Mouse (Mus musculus): ENCODE measurements around the gene Kcnip2.

The Kcnip2 gene

DNA sequence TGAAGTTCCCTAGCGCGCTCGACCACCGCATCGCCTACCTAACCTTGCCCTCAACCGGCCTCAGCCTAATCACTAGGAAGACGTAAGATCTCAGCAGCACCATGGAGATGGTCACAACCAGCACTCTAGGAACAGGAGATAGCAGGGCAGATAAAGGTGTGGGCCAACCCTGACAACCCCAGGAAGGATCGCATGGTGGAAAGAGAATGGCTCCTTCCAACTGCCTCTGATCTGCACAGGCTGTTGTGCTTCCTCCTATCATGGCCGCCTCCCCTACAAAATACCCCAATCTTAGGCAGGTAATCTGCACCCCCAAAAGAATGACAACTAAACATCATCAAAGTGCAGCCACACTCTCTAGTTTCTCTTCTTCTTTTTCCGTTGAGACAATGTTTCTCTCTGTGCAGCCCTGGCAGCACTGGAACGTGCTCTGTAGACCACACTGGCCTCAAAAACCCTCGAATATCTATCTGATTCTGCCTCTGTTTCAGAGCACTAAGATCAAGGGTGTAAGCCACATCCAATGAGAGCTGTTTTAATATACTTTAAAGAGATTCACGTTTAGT lies 35.4 kb downstream of the Kcnip2 start:
- no peak for DNase-seq (ENCODE audit: low spot score)

DNA sequence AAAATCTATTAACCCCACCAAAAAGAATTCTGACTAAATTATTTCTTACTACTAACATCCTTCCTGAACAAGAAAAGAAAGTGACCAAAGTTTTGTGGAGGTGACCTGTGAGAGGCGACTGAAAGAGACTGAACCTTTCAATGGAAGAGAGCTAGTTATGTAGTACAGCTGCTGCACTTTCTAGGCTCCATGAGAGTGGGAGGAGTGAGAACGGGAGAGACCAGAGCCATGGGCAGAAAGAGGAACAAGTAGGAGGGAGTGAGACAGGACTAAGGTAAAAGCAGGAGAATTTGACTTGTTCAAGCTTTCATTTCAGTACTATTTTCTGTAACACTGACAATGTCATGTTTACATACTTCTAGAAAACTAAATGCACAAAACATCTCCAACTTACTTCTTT lies 40.4 kb downstream of the Kcnip2 start:
- DNase-seq (ENCODE audit: low spot score) = no peak

DNA sequence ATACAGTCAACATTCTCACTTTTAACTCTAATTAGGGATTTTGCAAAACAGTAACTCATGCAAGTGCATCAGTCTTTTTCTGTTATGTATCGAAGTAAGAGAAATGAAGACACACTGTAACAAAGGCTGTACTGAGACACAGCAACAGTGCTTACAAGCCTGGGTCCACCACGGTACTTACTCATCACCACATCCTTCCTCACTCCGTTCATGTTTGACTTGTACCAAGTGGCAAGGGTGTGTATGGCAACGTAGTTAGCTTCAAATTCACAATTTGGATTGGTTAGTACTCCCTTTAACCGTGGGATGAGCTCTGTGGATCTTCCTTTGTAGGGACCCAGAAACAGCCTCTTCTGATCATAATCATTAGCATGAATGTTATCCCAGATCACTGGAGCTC lies 44.4 kb downstream of the Kcnip2 start:
- DNase-seq (ENCODE audit: low spot score) = no peak

DNA sequence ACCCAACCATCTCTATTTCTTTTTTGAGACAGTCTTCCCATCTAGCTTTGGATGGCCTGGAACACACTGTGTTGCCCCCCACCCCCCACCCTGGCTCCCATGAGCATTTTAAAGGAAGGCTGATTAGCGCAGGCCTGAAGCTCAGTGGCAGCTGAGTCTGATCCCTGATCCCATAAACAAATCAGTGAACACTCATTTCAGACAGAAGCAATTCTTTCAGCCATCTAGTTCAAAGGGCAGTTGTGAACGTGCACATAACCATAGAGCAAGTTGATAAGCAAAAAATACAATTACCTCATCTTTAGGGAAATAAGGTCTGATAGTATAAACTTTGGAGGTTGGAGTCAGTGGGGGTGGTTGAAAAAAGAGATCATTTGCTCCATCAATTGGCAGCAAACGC lies 55.1 kb downstream of the Kcnip2 start:
- no peak for DNase-seq (ENCODE audit: low spot score)

DNA sequence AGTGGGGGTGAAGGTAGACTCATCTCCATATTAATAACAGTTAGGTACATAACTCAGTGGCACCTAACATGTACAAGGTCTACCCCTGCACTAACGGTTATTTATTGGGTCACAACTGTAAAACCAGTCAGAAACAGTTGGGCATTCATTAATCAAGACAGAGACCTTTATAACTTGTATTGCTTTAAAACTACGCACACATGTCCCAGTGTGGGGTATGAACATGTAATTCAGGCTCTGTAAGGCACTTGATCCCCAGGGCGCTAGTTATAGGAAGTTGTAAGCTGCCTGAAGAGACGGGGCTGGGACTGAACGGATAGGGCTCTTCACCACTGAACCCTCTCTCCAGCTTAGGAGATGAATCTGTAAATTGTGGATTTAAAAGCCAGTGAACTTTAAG lies 57.2 kb downstream of the Kcnip2 start:
- DNase-seq (ENCODE audit: low spot score) = no peak

DNA sequence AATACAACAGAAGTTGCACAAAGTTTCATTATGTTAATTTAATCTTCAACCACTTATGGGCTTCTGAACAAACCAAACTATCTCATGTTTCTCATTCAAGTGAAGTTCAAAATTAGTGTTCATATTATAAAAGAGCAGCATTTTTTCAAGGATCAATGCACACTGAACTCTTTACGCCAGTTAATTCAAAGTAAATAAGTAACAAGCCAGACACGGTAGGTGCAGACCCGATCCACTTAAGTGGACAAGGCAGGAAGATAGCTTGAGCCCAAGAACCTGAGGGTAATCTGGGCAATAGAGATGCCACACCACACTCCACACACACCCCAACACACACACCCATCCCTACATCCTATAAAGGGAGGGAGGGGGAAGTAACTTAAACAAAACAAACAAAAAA lies 62.3 kb downstream of the Kcnip2 start:
- DNase-seq (ENCODE audit: low spot score) = no peak

DNA sequence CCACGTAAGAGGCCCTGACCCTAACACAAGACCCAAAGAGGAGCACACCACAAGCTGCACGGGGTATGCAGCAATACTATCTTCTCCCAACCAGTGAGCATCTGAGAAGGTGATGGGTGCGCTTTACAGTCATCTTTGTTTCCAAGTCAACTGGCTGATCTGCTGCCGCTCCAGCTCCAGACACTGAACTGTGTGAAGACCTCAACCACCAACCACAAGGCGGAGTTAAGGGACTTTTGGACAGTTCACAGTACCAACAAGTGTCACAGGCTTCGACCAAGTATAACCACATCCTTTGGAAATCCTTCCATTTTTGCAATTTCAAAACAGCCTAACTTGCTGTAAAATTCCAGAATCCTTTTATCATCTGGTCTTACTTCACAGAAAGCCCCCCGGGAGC lies 64.0 kb downstream of the Kcnip2 start:
- DNase-seq (ENCODE audit: low spot score) = no peak

DNA sequence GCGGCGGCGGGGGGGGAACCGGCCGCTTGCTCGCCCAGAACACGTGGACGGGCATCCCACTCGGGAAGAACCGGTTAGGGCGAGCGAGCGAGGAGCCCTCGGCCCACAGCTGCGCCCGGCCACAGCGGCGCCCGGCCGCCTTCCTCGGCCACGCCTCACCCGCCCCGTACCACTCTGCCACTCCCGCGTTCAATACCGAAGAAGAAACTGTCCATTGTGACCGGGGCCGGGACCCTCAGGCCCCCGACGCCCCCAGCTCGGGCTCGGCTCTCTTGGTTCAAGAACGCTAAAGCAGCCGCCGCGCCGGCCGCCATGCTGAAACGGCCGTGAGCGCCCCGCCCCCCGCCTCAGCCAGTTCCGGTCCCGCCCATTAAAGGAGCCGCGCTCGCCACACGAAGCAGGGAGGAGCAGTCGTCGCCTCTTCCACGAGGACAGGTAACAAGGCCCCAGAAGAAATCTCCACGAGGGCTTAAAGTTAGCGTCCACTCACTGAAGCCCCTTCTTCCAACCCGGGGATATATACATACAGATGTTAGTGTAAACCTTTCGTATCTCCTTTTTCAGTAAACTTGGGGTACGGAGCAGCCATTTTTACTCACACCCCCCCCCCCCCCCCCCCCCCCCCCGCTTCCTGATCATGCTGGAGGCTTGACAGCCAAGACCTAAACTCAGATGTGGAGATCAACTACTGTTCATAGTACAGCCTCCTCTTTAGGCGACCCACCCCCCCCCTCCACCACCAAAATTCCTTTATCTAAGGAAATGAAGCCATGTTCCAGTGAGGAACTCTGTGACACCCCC lies 66.4 kb downstream of the Kcnip2 start, which contains the start of gene Npm3:
Npm3 (minus strand) TSS at position 349 of the 801 bp plus-strand sequence.
- peak; percentile 91 for DNase-seq (ENCODE audit: low spot score)

DNA sequence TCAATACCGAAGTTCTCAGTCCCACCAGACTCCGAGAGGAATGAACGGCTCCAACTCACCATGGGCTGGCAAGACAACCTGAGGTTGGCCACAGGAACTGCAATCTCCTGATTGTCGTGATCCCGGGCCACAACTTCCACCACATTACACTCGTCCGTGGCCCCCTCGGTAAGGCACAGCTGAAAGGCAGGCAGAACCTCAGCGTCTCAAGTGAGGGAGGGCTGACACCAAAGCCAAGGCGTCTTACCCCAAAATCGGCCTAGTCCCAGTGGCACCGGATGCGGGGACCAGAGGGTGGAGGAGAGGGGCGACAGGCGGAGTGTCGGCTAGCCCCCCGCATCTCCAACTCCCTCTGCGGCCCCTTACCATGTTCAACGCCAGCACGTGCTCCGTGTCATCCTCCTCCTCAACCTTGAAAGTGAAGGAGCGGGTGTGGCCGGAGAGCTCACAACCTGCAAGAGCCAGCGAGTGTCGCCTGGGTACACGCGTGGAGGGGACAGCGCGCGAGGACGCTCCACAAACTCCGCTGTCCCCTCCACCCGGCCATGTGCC lies 67.1 kb downstream of the Kcnip2 start:
- peak; percentile 24 for DNase-seq (ENCODE audit: low spot score)

DNA sequence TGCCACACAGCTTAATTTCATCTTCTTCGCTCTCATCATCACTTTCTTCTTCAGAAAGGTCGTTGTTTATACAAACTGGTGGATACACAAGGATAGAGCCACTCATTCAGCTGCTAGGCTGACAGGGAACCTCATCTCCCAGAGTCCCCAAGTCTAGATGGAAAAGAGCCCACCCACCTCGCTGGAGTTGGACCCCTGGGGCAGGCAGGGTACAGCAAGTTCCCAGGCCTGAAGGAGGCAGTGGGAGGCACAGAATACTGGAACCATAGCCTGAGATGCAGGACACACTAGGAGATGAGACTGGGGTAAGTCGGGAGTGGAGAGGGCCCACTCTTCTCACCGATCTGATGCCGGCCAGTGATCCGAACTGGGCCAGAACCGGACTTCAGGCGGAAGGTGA lies 67.7 kb downstream of the Kcnip2 start:
- DNase-seq (ENCODE audit: low spot score) = no peak

DNA sequence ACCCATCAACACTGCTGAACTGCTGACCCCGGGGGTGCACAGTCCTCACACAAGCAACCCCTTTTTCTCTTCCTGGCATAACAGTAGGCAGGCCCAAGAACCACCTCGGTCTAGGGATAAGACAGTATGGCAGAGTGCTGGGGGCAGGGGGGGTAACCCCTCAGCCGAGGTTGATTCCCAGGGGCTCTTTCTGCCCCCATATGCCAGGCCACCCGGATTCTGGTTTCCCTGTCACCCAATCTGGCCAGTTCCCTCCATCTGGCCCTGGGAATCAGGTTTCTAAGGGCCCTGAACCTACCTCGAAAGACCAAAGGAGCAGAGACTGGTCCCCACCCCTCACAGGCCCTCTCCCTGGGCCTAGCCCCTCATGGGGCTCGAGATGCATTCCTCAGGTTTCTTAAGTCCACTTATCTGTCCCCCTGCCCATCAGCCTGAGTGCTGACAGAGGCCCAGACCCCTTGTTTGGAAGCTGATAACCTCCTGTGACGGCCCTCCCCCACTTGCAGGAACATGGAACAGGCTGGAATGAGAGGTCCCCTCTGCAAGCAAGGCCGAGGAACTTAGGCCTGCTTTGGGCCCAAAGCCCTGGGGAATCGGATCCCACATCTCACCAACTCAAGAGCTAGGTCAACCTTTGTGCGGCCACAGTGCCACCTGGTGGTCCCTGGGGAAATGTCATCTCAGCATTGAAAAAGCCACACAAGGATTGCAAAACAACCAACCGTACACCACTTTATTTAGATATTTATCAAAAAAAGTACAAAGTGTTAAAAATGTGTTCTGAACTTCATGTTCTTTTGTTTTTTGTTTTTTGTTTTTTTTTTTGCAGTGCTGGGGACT lies 68.6 kb downstream of the Kcnip2 start:
- peak; percentile 95 for DNase-seq (ENCODE audit: low spot score)

DNA sequence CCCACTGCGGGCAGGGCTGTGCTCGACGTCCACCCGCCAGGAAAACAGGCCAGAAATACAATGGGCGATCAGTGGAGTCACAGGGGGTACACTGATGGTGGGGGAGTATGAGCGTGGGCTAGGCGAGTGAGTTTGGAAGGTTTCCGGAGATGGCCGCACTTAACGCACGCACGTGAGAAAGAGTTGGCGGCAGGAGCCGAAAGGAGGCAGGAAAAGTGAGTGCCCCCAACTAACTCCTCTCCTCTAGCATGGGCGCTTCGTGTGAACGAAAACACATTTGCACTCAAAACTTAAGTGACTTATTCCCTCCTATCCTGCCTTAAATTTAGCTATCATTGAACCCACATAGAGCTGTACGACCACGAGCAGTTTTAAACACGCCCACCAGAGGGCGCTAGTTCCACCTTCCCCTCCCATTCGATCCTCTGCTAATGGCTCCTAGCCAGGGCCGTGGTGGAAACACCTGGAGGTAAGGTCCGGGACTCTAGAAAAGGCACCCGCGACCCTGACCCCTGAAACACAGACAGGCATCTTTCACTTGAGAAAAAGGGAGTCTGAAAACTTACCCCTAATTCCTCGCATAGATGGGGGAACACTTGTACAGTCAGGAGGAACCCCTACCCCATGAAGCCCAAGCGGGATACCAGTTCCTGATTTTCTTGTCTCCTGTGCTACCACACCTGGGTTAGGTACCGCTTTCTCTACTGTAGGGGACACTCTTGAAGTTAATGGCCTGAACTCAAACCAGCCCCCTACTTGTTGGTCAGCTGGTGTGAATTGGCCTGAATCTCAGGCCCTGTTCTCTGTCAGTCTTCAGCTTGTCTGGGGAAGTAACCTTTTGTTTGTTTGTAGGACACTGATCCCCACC lies 69.5 kb downstream of the Kcnip2 start:
- peak; percentile 83 for DNase-seq (ENCODE audit: low spot score)

DNA sequence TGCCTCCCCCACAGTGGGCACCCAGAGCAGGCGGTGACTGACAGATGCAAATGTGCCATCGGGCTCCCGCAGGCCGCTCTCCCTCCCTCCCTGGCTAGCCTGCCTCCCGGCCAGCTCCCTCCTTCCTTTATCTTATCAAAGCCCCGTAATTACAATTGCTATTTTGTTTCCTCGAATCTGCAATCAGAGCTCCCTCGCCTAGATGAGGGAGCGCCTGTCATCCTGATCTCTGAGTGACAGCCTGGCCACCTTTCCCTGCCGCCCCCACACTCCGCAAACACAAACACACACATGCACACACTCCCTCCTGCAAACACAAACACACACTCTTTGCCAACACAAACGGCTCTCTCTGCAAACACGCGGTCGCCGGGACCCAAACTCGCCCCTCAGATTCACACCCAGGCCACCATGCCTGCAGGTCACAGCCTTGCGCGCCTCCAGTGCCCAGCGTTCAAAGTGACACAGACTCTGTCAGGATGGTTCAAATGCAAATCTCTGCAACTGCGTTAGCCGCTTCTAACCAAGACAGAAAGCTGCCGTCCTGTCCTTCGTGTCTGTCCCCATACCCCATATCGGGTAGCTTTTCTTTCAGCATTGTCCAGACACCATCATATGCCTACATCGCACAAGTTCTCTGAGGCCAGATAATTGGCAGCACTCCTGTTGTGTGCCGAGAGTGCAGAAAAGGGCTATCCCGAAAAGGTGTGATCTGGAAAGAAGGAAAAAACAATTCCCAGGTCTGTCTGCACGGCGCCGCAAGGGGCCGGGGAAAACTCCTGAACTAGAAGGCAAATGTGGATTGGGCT lies 70.3 kb downstream of the Kcnip2 start:
- no peak for DNase-seq (ENCODE audit: low spot score)

DNA sequence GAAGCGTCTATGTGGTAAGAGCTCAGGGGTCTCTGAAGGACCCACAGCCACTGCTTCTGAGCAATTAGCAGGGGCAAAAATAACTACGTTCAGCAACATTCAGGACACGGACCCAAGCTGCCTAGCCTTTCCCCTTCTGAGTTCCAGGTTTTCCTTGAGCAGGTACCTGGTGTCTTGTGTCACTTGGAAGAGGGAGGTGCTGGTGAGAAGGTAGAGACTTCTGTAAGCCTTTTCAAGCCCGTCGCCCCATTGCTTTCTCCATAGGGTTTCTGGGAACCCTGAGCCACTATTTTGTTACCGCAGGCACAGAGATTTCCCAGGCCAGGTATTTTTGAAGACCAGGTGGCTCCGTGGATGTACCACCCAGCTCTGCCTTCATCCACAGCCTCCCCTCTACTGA lies 72.2 kb downstream of the Kcnip2 start:
- no peak for DNase-seq (ENCODE audit: low spot score)

DNA sequence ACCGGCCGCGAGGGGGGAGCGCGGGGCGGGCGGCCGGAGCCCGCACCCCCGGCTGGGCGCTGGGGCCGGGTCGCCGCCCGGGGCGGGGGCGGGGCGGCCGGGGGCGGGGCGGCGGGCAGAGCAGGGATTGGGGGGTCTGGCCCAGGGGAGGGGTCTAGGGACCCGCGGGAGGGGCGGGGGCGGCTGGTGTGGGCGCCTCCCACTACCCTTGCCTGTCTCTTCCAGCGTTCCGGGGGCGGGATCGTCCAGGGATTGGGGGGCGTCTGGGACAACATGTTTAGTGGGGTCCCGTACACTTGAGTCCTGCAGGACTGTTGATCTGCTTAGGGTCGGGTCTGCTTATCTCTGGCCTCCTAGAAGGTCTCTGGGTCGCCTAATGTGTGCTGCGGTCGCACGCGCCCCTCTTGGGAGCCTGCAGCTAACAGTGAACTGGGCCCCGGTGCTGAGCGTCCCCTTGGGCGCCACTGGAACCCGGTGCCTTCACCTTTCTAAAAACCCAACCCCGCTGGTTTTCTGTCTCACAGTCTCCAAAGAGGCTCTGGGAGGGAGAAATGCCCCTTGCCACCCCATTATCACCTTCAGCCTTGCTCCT lies 72.8 kb downstream of the Kcnip2 start:
- no peak for DNase-seq (ENCODE audit: low spot score)

DNA sequence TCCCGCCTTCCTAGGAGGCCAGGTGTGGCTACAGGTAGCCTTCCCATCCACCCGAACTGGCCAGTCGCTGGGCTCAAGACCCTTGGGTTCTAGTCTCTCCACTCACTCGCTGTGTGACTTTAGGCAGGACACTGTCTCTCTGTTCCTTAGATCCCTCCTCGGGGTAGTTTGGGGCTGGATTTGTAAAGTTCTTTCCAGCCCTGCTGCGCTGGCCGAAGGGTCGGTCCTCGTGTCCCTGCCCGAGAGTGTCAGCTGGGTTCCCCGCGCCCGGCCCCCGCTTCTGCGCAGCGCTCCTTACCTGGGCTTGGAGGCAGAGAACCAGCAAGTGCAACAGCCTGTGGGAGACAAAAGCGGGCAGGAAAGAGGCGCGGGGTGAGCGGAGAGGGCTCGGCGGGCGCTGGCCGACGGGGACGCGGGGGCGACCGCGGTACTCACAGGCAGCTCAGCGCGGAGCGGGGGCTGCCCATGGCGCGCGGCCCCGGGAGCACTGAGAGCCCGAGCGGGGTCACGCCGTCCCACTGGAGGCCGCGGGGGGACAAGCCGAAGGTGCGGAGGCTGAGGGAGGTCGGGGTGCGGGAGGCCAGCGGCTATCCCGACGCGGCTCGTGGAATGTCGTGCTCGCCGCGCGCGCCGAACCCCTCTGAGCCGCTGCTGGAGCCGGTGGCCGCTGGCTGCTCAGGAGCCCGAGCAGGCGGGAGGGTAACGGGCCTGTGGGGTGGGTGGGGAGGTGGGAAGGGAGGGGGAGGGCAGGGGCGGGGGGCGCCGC lies 73.5 kb downstream of the Kcnip2 start, which contains the start of gene Fgf8:
Fgf8 (minus strand) TSS at position 698 of the 766 bp plus-strand sequence.
- DNase-seq (ENCODE audit: low spot score) = no peak

All from adipocyte (in vitro differentiated cells).